Mouse (Mus musculus): Measurements from ENCODE around the gene Mnd1. TPM values are rescaled to one million over a fixed set of nuclear protein-coding genes. Genes with fewer than 3 reads are reported as not detected.

Mnd1 gene
- total and polyA plus RNA-seq, 3 experiments = 0.18 to 3.0 (median 2.0) TPM

DNA sequence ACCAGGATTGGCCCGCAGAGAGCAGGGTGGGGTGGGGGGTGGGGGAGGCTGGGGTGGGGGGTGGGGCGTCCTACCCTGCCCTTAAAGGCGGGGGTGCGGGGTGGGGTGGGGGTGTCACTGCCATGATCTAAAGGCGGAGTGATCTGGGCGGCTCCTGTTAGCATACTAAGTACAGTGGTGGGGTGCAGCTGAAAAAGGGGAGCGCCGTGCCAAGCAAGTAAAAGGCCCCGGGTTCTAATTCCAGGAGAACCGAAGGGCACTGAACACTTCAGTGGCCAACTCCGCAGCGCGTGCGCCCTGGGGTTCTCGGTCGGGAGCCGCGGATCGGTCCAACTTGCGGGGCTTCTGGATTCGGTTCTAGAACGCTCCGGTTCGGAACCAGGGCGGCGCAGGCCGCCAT lies 440 bp downstream of the Mnd1 start:
- DNase-seq = no peak
- peak overlapping the region; percentile 10; the same call in 1 of the 2 replicates for H3K27ac ChIP-seq
- 3% methylated on average over 27 of the region's 27 CpGs for WGBS
- H3K9ac ChIP-seq (ENCODE audit: low read depth, low read length) = peak overlapping the region; percentile 43
- intact Hi-C loops (cut with DNase I) = loop anchor here (5.0 to 10.0 kb wide), 2 partner anchors 118 to 210 kb away; no protein-coding TSS in a partner anchor
- no peaks in the 10 kb centered on the region for H3K36me3 ChIP-seq (ENCODE audit: control insufficient read depth, insufficient read depth, low read length)
- no peaks in the 10 kb centered on the region for H3K79me2 ChIP-seq (replicated peaks; ENCODE audit: control insufficient read depth, insufficient read depth, low read length)
- no peaks in the 10 kb centered on the region for H3K27me3 ChIP-seq (ENCODE audit: control insufficient read depth, insufficient read depth, low read length)
- no peaks in the 10 kb centered on the region for H3K4me1 ChIP-seq (ENCODE audit: control insufficient read depth, insufficient read depth, low read length)
- peak overlapping the region; percentile 60 for H3K4me3 ChIP-seq
- TF ChIP-seq CTCF (IDR thresholded peaks at IDR 0.05) (no peak), POLR2A (IDR thresholded peaks at IDR 0.05; ENCODE audit: insufficient read depth, low read depth, low read length) (no peak), EP300 (IDR thresholded peaks at IDR 0.05; ENCODE audit: insufficient read depth, low read depth, low read length) (no peak)

- 30% methylated on average over 12 of the region's 12 CpGs for WGBS
- no peaks in the 10 kb centered on the region for H3K79me2 ChIP-seq (replicated peaks; ENCODE audit: control insufficient read depth, insufficient read depth, low read length)
- H3K9ac ChIP-seq (ENCODE audit: low read depth, low read length) = no peak overlapping the region
- no peak for DNase-seq
- no peak for TF ChIP-seq POLR2A (IDR thresholded peaks at IDR 0.05; ENCODE audit: insufficient read depth, low read depth, low read length)
- no peak for TF ChIP-seq EP300 (IDR thresholded peaks at IDR 0.05; ENCODE audit: insufficient read depth, low read depth, low read length)
- no peak for TF ChIP-seq CTCF (IDR thresholded peaks at IDR 0.05)
- no peaks in the 10 kb centered on the region for H3K36me3 ChIP-seq (ENCODE audit: control insufficient read depth, insufficient read depth, low read length)
- H3K27me3 ChIP-seq (ENCODE audit: control insufficient read depth, insufficient read depth, low read length) = no peaks in the 10 kb centered on the region
- H3K4me1 ChIP-seq (ENCODE audit: control insufficient read depth, insufficient read depth, low read length) = no peaks in the 10 kb centered on the region
- intact Hi-C loops (cut with DNase I) = loop anchor here (5.0 to 10.0 kb wide), 3 partner anchors 62 to 210 kb away; no protein-coding TSS in a partner anchor
- no peak overlapping the region for H3K4me3 ChIP-seq
- no peak overlapping the region for H3K27ac ChIP-seq
Observed at GRCm38 (mm10) chr3:84154721-84155141, 855 bp downstream of the Mnd1 start.

DNA sequence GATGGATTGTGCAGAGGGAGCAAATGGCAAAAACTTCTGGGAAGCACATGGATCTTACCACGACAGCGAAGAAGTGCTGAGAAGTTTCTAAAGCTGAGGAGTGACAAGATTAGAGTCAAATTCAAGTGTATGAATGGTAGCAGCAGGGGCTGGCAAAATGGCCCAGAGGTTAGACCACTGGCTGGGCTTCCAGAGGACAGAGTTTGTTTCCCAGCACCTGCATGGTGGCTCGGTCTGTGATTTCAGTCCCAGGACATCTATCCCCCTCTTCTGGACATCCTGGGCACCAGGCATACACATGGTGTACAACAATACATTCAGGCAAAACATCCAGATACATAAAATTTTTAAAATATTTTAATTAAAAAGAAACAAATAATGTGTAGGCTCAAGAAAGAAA lies 5.8 kb downstream of the Mnd1 start:
- TF ChIP-seq EP300 (IDR thresholded peaks at IDR 0.05; ENCODE audit: insufficient read depth, low read depth, low read length) (no peak), CTCF (IDR thresholded peaks at IDR 0.05) (no peak), POLR2A (IDR thresholded peaks at IDR 0.05; ENCODE audit: insufficient read depth, low read depth, low read length) (no peak)
- no peaks in the 10 kb centered on the region for H3K4me1 ChIP-seq (ENCODE audit: control insufficient read depth, insufficient read depth, low read length)
- H3K79me2 ChIP-seq (replicated peaks; ENCODE audit: control insufficient read depth, insufficient read depth, low read length) = no peaks in the 10 kb centered on the region
- intact Hi-C loops (cut with DNase I) = loop anchor here (5.0 to 10.0 kb wide), 2 partner anchors 58 to 205 kb away; no protein-coding TSS in a partner anchor
- no peaks in the 10 kb centered on the region for H3K27me3 ChIP-seq (ENCODE audit: control insufficient read depth, insufficient read depth, low read length)
- H3K27ac ChIP-seq = no peak overlapping the region
- DNase-seq = no peak
- H3K9ac ChIP-seq (ENCODE audit: low read depth, low read length) = no peak overlapping the region
- H3K36me3 ChIP-seq (ENCODE audit: control insufficient read depth, insufficient read depth, low read length) = no peaks in the 10 kb centered on the region
- WGBS = 94% methylated on average over 3 of the region's 3 CpGs
- H3K4me3 ChIP-seq = no peak overlapping the region

DNA sequence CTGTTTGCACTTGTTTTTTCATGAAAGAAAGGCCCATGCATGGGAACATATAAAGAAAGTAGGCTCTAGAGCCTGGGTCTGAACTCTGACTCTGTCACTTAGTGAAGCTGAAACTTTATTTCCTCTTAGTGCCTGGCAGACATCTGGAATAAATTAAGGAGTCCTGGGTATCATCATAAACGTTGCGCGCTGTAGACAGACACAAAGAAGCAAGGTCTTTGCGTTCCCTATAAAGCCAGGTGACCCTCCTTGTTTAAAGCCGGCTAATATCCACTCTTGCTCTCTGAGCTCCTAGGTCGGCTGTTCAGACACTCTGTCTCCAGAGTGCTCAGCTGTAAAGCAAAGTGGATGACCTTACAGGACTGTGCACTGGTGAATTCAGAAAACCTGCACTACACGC lies 14.6 kb downstream of the Mnd1 start:
- H3K36me3 ChIP-seq (ENCODE audit: control insufficient read depth, insufficient read depth, low read length) = no peaks in the 10 kb centered on the region
- no peaks in the 10 kb centered on the region for H3K27me3 ChIP-seq (ENCODE audit: control insufficient read depth, insufficient read depth, low read length)
- H3K27ac ChIP-seq = no peak overlapping the region
- no peaks in the 10 kb centered on the region for H3K79me2 ChIP-seq (replicated peaks; ENCODE audit: control insufficient read depth, insufficient read depth, low read length)
- no peak for DNase-seq
- TF ChIP-seq POLR2A (IDR thresholded peaks at IDR 0.05; ENCODE audit: insufficient read depth, low read depth, low read length) (no peak), CTCF (IDR thresholded peaks at IDR 0.05) (no peak), EP300 (IDR thresholded peaks at IDR 0.05; ENCODE audit: insufficient read depth, low read depth, low read length) (no peak)
- H3K9ac ChIP-seq (ENCODE audit: low read depth, low read length) = no peak overlapping the region
- intact Hi-C loops (cut with DNase I) = no loop called here
- 80% methylated on average over 7 of the region's 7 CpGs for WGBS
- no peak overlapping the region for H3K4me3 ChIP-seq
- no peaks in the 10 kb centered on the region for H3K4me1 ChIP-seq (ENCODE audit: control insufficient read depth, insufficient read depth, low read length)

DNA sequence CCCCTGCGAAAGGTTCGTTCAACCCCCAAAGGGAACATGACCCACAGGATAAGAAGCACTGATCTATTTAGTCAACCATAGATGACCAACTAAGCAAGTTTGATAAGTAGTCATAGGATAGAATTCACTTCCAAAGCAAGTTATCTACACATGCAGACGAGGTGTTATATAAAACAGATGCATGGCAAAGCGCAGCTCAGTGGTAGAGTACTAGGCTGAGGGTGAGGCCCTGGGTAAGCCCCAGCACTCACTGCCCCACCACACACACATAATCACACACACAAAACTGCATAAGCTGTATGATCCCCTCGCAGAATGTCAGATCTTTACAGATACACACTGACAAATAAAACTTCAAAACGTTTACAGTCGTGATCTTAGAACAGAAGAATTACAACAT lies 19.1 kb downstream of the Mnd1 start:
- TF ChIP-seq EP300 (IDR thresholded peaks at IDR 0.05; ENCODE audit: insufficient read depth, low read depth, low read length) (no peak), POLR2A (IDR thresholded peaks at IDR 0.05; ENCODE audit: insufficient read depth, low read depth, low read length) (no peak), CTCF (IDR thresholded peaks at IDR 0.05) (no peak)
- H3K4me1 ChIP-seq (ENCODE audit: control insufficient read depth, insufficient read depth, low read length) = no peaks in the 10 kb centered on the region
- no peak overlapping the region for H3K9ac ChIP-seq (ENCODE audit: low read depth, low read length)
- no peak overlapping the region for H3K27ac ChIP-seq
- no peaks in the 10 kb centered on the region for H3K36me3 ChIP-seq (ENCODE audit: control insufficient read depth, insufficient read depth, low read length)
- no peak for DNase-seq
- no peaks in the 10 kb centered on the region for H3K79me2 ChIP-seq (replicated peaks; ENCODE audit: control insufficient read depth, insufficient read depth, low read length)
- 84% methylated on average over 7 of the region's 7 CpGs for WGBS
- no peak overlapping the region for H3K4me3 ChIP-seq
- no peaks in the 10 kb centered on the region for H3K27me3 ChIP-seq (ENCODE audit: control insufficient read depth, insufficient read depth, low read length)
- intact Hi-C loops (cut with DNase I) = no loop called here

- no peak overlapping the region for H3K4me3 ChIP-seq
- no peaks in the 10 kb centered on the region for H3K79me2 ChIP-seq (replicated peaks; ENCODE audit: control insufficient read depth, insufficient read depth, low read length)
- no peak overlapping the region for H3K27ac ChIP-seq
- DNase-seq = no peak
- no peaks in the 10 kb centered on the region for H3K4me1 ChIP-seq (ENCODE audit: control insufficient read depth, insufficient read depth, low read length)
- WGBS = 52% methylated on average over 6 of the region's 6 CpGs
- no peak overlapping the region for H3K9ac ChIP-seq (ENCODE audit: low read depth, low read length)
- TF ChIP-seq POLR2A (IDR thresholded peaks at IDR 0.05; ENCODE audit: insufficient read depth, low read depth, low read length) (no peak), EP300 (IDR thresholded peaks at IDR 0.05; ENCODE audit: insufficient read depth, low read depth, low read length) (no peak), CTCF (IDR thresholded peaks at IDR 0.05) (no peak)
- H3K27me3 ChIP-seq (ENCODE audit: control insufficient read depth, insufficient read depth, low read length) = no peaks in the 10 kb centered on the region
- intact Hi-C loops (cut with DNase I) = no loop called here
- H3K36me3 ChIP-seq (ENCODE audit: control insufficient read depth, insufficient read depth, low read length) = no peaks in the 10 kb centered on the region
Observed at GRCm38 (mm10) chr3:84135933-84136332, 19.7 kb downstream of the Mnd1 start.

Data from heart, adult 2 months (tissue).